Mouse (Mus musculus): Measurements from ENCODE around the gene Cyp19a1.

Cyp19a1 gene

GRCm38 (mm10) chr9:54169489-54169888 is 98.4 kb downstream of the Cyp19a1 start:
- DNase-seq: no peak

- no peak for DNase-seq
Observed at GRCm38 (mm10) chr9:54168425-54168824, 99.5 kb downstream of the Cyp19a1 start.

GRCm38 (mm10) chr9:54163117-54163516 is 104.8 kb downstream of the Cyp19a1 start:
- DNase-seq: no peak

- no peak for DNase-seq
Observed at GRCm38 (mm10) chr9:54153679-54154078, 114.2 kb downstream of the Cyp19a1 start.

GRCm38 (mm10) chr9:54139191-54139590 is 128.7 kb downstream of the Cyp19a1 start:
- no peak for DNase-seq

Measured in cerebellum, postnatal 36 days (tissue).